Mouse (Mus musculus) lung, postnatal 10 days (tissue): ENCODE results near the gene Abca2.

Experiments used
- DNase-seq: peaks from one replicate; pipeline ENCODE4 v3.0.0; 2021

The Abca2 gene

DNA sequence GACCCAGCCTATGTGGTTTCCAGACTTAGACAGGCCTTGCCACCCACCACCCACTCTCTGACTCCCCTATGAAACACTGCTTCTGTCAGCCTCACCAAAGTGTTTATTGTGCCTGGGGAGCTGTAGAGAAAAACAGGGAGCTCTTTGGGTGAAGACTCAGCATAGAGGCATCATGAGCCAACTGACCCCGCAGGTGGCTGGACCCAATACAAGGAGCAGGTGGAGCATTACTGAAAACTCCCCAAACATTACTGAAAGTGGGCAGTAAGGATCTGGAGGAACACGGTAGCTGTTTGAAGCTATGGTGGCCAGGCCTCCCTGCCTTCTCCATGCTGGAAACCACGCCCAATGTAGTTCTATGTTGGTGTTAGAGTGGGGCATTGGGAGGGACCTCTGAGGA lies 35.1 kb downstream of the Abca2 start:
- no peak for DNase-seq

GRCm38 (mm10) chr2:25465256-25465655 lies 36.8 kb downstream of the Abca2 start:
- DNase-seq, result no peak

DNA sequence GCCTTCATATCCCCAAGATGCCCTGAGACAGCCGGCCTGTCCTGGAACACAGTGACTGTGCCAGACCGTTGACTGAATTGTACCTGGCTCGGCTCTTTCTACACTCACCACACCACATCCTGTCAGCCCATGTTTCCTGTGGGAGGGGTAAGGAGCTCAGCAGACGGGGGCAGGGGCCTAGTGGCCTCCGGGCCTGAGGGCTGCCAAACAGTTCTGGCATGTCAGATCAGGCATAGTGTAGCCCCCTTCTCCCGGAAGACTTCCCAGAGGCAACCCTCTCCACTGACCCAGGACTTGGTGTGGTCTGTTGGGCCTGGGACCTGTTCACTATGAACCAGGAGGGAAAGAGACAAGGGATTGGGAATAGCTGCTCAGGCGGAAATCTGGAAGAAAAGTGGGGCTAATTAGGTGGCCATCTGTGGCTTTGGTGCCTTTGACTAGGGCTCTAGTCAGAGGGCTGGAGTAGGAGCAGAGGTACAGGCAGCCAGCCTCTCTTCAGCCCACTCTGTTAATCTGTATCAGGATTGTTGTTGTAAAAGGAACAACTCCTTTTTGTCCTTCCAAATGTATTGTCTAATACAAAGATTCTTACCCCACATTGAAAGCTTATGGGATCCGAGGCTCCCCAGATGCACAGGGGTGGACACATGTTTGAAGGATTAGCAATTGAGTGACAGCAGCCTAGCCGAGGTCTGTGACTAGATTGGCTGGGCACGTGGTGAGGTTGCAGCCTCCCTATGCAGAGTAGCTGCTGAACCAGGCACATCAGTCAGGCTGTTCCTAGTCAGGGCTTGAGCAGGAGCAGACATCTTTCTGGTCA lies 37.5 kb downstream of the Abca2 start:
- peak; percentile 29 for DNase-seq

DNA sequence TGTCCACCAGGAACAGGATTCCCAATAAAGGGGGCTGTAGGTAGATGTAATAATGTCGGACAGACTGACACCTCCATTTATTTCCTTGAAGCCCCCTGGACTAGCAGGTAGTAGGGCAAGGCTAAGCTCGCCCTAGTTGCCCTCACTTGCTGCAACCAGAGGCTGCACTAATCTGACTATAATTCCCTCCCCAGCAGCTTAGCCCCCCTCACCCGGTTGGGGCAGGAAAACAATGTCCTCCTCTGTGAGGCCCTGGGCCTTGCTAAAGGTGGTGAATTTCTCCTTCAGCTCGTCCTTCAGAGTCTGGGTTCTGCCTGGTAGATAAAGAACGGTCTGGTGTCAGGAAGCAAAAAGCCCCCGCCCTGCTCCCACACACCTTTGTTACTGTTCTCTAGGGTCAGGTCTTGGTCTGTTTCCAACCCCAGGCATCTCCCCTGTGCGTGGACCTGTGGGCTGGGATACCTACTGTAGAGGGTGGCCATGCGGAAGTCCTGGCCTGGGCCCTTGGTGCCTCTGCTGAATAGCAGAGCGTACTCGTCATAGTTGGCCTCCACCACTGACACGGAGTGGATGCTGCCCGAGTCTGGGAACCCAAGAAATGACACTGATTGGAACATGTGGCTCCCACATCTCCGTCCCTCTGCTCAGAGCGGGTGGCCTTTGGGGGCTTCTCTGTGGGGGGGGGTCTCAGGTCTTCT lies 39.3 kb downstream of the Abca2 start:
- no peak for DNase-seq

DNA sequence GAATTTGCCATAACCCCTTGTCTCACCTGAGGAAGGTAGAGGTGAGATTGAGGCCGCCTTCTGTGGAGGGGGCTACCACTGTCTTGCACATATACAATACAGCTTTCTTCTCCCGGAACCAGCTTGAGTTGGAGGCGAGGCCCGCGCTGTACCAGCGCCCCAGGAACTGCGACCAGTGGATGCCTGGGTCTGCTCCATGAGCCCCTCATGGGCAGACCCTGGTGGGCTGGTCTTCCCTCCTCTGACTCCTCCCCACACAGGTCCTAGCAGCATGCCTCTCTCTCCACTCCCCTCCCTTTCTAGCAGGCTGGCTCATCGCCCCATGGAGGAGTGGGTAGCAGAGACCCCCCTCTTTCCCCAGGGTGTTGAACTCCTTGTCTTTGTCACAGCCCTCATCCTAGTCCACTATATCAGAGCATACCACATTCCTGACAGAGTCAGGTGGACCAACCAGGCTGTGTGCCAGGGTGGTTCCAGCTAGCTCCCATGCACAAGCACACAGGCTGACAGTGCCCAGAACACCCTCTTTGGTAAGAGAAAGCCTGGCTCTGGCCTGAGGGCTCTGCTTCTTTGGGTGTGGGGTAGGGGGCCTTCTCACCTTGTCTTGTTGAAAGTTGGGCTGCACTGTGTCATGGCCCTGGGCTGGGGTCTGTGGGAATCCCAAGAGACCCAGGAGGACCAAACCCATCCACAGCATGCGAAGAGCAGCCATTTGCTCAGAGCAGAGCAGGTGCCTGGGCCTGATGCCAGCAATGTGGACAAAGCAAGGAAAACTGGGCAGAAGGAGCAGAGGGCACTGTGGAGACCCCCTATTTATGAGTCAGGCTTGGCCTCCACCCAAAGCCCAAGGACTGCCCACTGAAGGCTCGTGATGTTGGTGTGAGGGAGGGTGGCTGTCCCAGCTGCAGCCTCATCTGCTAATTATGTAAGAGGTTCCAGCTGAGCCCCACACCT lies 40.7 kb downstream of the Abca2 start:
- DNase-seq, result peak; percentile 32

DNA sequence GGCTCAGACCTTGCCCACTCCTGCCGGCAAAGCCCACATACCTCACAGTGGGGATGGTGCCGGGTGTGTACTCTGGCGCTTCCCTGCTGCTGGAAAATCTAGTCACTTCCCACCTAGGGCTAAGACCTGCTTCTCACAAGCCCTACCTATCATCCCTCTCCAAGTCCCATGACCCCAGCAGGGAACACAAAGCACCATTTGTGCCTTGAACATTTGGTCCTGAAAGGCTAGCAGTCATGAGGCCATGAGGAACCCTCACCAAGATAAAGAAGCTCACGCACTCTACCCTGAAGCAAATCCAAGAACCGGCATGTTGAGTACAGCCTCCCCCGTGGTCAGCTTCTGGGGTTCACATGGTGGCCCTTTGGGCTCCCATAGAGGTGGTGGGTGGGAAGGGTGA lies 41.5 kb downstream of the Abca2 start, which contains the start of gene Ptgds:
Gene Ptgds, minus strand, starts transcription at position 78 of the 400 bp plus-strand sequence.
- no peak for DNase-seq

GRCm38 (mm10) chr2:25472550-25472949 lies 44.0 kb downstream of the Abca2 start:
- DNase-seq, result no peak

GRCm38 (mm10) chr2:25477541-25477940 lies 49.0 kb downstream of the Abca2 start:
- DNase-seq, result no peak

GRCm38 (mm10) chr2:25477967-25478675 lies 49.6 kb downstream of the Abca2 start:
- no peak for DNase-seq

DNA sequence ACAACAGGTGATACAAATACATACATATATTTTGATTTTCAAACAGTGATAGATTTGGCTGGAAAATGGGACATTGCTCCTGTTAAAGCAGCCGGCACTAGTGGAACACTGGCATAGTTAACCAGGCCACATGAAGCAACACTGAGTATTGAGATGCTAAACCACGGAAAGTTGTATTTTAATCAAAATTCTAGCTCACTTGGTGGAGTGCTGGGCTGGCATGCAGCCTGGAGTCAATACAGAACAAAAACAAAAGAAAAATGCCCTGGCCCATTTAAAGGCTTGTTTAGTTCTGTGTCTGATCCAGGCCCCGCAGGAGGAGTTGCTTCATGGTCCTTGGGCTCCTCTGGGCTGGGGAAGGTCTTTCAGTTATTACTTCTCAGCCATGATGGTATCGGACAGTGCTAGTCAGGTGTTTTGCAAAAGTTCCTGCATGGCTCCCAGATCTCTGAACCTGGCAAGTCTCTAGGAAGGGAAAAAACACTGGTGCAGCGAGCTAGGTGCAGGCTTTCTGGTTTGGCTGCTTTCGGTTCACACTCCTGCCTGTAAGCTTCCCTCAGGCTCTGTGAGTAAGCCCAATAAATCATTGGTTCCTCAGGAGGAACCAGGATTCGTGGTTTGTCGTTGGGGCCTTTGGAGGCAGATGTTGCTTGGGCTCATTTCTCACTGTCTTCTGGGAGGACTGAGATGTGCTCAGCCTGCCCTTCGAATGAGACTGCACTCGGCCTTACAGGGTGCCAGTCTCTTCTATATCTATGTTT lies 51.2 kb downstream of the Abca2 start:
- DNase-seq, result no peak

DNA sequence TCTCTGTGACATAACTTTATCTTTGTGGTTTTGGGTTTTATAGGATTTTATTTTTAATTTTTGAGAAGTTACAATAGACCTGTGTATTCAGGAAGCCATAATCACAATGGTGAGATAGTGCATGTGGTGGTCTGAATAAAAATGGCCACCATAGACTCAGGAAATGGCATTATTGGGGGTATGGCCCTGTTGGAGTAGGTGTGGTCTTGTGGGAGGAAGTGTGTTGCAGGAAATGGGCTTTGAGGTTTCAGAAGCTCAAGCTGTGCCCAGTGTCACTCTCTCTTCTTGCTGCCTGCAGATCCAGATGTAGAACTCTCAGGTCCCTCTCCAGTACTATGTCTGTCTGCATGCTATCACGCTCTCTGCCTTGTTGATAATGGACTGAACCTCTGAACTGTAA lies 52.0 kb downstream of the Abca2 start:
- no peak for DNase-seq

GRCm38 (mm10) chr2:25482969-25483368 lies 54.5 kb downstream of the Abca2 start:
- DNase-seq, result no peak

GRCm38 (mm10) chr2:25484901-25485647 lies 56.6 kb downstream of the Abca2 start:
- DNase-seq, result no peak

GRCm38 (mm10) chr2:25487965-25488670 lies 59.6 kb downstream of the Abca2 start:
- no peak for DNase-seq

DNA sequence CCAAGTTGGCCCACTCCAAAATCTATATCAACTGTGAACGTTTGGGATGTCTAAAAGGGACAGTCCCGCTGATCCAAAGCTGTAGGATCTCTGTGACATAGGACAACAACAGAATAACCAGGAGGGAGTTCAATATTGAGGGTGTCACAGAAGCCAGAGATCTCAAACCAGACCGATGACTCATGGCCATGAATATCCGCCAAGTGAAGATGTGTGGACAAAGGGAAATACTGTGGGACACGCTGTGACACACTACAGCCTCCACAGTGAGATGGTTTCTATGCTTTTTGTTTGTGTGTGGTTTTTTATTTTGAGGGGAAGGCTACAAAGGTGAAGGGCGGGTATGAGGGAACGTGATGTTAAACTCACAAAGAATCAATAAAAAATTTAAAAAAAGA lies 60.2 kb downstream of the Abca2 start:
- no peak for DNase-seq

- DNase-seq, result no peak
These were observed 64.5 kb downstream of the Abca2 start for GRCm38 (mm10) chr2:25492988-25493387.

GRCm38 (mm10) chr2:25493476-25493961 lies 65.0 kb downstream of the Abca2 start, which contains the start of gene Lcn12:
Gene Lcn12, minus strand, starts transcription at chr2:25493911.
- DNase-seq, result no peak

DNA sequence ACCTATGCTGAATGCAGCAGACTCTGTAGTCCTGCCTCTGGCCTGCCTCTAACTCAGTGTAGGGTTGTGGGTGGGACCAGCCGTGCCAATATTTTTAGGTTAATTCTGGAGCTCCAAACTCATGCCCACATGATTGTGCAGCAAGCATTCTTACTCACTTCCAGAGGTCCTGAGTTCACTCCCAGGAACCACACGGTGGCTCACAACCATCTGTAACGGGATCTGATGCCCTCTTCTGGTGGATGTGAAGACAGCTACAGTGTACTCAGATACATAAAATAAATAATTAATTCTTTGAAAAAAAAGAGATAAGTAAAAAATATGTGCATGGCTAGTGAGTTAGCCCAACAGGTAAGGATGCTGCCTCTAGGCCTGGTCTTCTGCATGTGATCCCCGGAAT lies 68.0 kb downstream of the Abca2 start:
- DNase-seq, result peak; percentile 41
